Mouse (Mus musculus) ES-E14 (cell line): Measurements from ENCODE around the gene Sorcs3. TPM values are rescaled to one million over a fixed set of nuclear protein-coding genes. Genes with fewer than 3 reads are reported as not detected.

Experiments
- DNase-seq: peaks from one replicate; pipeline ENCODE4 v3.0.0-alpha.2; 2013; ENCODE audit warnings: low read depth, low spot score
- H3K27ac ChIP-seq: 2 replicates; pipeline ENCODE4 v1.5.1; 2012; ENCODE audit warnings: low read depth, mild to moderate bottlenecking, low read length, moderate library complexity, mixed read lengths; ENCODE audit not compliant: poor library complexity, insufficient read depth, severe bottlenecking
- H3K36me3 ChIP-seq: 2 replicates; pipeline ENCODE4 v1.6.1; 2012; ENCODE audit warnings: mild to moderate bottlenecking, low read length, moderate library complexity, mixed read lengths; ENCODE audit not compliant: control insufficient read depth, poor library complexity, insufficient read depth, severe bottlenecking
- H3K4me1 ChIP-seq, 2 experiments: fragments of 150-350 bp in 1 of 2; sonication (generic) in 1 of 2; 2 replicates each; pipeline ENCODE4 v1.6.1; 2012; ENCODE audit warnings: low read length in 2 of 2, mild to moderate bottlenecking in 1 of 2, mixed read lengths in 1 of 2; ENCODE audit not compliant: control insufficient read depth in 2 of 2, insufficient read depth in 2 of 2, poor library complexity in 1 of 2
- H3K4me3 ChIP-seq, 2 experiments: fragments of 150-350 bp in 1 of 2; sonication (generic) in 1 of 2; 2 replicates each; pipeline ENCODE4 v1.5.1; 2012; ENCODE audit warnings: low read length in 2 of 2, low read depth in 1 of 2, mild to moderate bottlenecking in 1 of 2, mixed read lengths in 1 of 2; ENCODE audit not compliant: insufficient read depth in 1 of 2, poor library complexity in 1 of 2, severe bottlenecking in 1 of 2
- H3K9ac ChIP-seq: 2 replicates; pipeline ENCODE4 v1.6.1; 2012; ENCODE audit warnings: low read depth, mild to moderate bottlenecking, low read length, mixed read lengths; ENCODE audit not compliant: poor library complexity, insufficient read depth, severe bottlenecking
- H3K9me3 ChIP-seq: fragments of 150-350 bp; sonication (generic); 2 replicates; pipeline ENCODE4 v1.6.1; 2012; ENCODE audit warnings: low read depth, mild to moderate bottlenecking, low read length; ENCODE audit not compliant: control insufficient read depth, insufficient read depth
- CHD2 ChIP-seq: IDR thresholded peaks from 2 replicates; pipeline ENCODE4 v1.6.1; 2014; ENCODE audit warnings: mild to moderate bottlenecking, low read depth, low read length, inconsistent platforms
- HCFC1 ChIP-seq: IDR thresholded peaks from 2 replicates; pipeline ENCODE4 v1.6.1; 2012; ENCODE audit warnings: low read length, inconsistent platforms, borderline replicate concordance; ENCODE audit not compliant: insufficient read depth
- MAFK ChIP-seq: IDR thresholded peaks from 2 replicates; pipeline ENCODE4 v1.6.1; 2014; ENCODE audit warnings: mild to moderate bottlenecking, low read depth, low read length, inconsistent platforms; ENCODE audit not compliant: insufficient read depth
- ZC3H11A ChIP-seq: IDR thresholded peaks from 2 replicates; pipeline ENCODE4 v1.6.1; 2012; ENCODE audit warnings: low read depth, mild to moderate bottlenecking, inconsistent platforms, low read length, borderline replicate concordance
- ZNF384 ChIP-seq: IDR thresholded peaks from 2 replicates; pipeline ENCODE4 v1.6.1; 2012; ENCODE audit warnings: low read depth, low read length, inconsistent platforms
- in situ Hi-C, 2 experiments: fragments of 600-800 bp; cut with MboI; formaldehyde crosslinking; loops; one replicate each; pipeline ENCODE4 v1.15.1; 2025; ENCODE audit warnings: low sequenced_read_pairs in 2 of 2, inconsistent platforms in 1 of 2; ENCODE audit not compliant: unreplicated experiment in 2 of 2
- total RNA-seq: library from RNA; depleted of rRNA; stranded (reverse); fragments of 300-350 nt; gene quantifications from 2 replicates; pipeline ENCODE4 v1.2.3, GENCODE M21; 2012

Sorcs3 gene
- total RNA-seq, 1 experiment = not detected

DNA sequence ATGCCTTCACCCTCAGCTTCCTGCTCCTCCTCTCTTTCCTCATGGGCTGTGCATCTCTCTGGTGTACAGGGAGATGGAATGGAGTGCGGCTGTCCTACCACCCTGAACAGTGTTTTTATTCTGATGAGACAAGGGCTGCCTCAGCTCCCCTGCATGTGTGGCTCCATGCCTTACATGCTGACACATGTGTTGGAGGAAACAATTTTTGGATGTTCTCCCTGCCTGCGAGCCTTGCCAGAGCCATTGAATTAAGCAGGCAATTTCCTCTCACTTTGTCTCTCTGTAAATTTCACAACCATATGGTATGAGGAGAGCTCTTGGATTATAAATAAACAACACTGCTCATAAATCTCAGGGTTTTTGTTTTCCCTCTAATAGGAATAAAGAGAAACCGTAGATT lies 257.7 kb downstream of the Sorcs3 start:
- H3K9ac ChIP-seq = no peak overlapping the region
- no peaks in the 10 kb centered on the region for H3K4me1 ChIP-seq
- no peaks in the 10 kb centered on the region for H3K9me3 ChIP-seq
- in situ Hi-C loops = no loop called here
- TF ChIP-seq ZC3H11A (no peak), MAFK (no peak), HCFC1 (no peak), CHD2 (no peak), ZNF384 (no peak)
- H3K4me3 ChIP-seq = no peak overlapping the region
- H3K36me3 ChIP-seq = no peaks in the 10 kb centered on the region
- H3K27ac ChIP-seq = no peak overlapping the region
- no peak for DNase-seq

DNA sequence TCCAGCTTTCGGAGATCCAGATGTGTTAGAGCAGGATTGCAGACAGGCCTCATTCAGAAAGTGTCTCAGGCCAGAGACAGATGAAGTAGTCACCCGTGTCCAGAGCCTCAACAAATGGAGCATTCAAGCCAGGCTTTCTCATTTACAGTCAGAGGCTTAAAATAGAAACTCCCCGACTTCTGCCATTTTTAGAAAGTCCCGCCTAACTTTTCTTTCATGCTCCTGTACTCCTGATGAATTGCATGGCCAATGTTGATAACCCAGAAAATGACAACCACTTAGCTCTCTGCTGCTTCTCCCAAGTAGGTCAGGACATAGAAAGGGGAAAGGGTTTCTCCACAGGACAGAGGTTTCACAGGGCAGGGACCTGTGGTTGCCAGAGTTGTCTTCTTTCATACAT lies 261.6 kb downstream of the Sorcs3 start:
- Histone ChIP-seq H3K9me3 (no peaks in the 10 kb centered on the region), H3K4me1 (no peaks in the 10 kb centered on the region), H3K36me3 (no peaks in the 10 kb centered on the region), H3K27ac (no peak overlapping the region), H3K9ac (no peak overlapping the region), H3K4me3 (no peak overlapping the region)
- in situ Hi-C loops = no loop called here
- DNase-seq = no peak
- no peak for TF ChIP-seq MAFK
- TF ChIP-seq ZC3H11A = no peak
- no peak for TF ChIP-seq CHD2
- TF ChIP-seq HCFC1 = no peak
- no peak for TF ChIP-seq ZNF384

DNA sequence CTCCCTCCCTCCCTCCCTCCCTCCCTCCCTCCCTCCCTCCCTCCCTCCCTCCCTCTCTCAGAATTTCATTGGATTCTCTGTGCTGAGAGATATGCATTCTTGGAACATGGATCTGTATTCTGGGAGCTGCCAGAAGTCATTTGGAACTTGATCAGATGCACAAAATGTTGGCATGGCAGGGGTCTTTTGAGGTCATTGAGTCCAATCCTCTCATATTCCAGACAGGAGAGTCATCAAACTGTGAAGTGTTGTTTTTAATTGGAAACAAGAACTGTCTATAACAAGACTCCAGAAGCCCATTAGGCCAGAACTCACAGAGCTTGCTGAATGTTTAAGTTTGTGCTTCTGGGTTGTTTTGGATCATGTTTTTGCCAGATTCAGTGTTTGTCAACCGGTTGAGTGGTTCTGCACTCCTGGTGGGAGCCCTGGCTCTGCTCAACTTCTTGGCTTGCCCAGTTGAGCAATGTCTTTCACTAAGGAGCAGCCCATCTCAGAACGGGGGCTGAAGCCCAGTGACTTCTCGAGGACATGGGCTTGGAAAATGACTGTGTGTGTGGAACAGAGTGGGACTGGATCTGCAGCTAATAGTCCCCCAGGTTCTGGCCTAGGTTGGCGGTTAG lies 264.1 kb downstream of the Sorcs3 start:
- no peaks in the 10 kb centered on the region for H3K9me3 ChIP-seq
- H3K27ac ChIP-seq = no peak overlapping the region
- H3K4me1 ChIP-seq = no peaks in the 10 kb centered on the region
- DNase-seq = no peak
- in situ Hi-C loops = no loop called here
- no peak overlapping the region for H3K9ac ChIP-seq
- no peak overlapping the region for H3K4me3 ChIP-seq
- TF ChIP-seq CHD2 (no peak), ZNF384 (no peak), HCFC1 (no peak), ZC3H11A (no peak), MAFK (no peak)
- H3K36me3 ChIP-seq = no peaks in the 10 kb centered on the region

DNA sequence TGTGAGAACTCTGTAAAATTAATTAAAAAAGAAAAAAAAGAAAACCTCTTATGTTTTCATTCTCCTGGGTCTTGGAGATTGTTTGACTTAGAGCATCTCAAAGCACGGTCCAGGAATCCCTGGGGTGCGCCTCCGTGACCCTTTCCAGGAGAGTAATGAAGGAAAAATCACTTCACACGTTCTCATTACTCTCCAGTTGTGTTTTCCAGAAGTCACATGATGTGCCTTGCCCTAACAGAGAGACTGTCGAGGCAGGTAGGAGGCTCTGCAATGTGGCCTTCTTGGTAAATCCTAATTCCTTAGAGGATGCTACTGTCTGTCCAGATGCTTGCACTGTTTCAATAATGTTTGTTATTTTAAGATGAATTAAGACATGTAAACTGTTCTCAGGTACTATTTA lies 266.1 kb downstream of the Sorcs3 start:
- Histone ChIP-seq H3K36me3 (no peaks in the 10 kb centered on the region), H3K4me1 (no peaks in the 10 kb centered on the region), H3K9ac (no peak overlapping the region), H3K4me3 (no peak overlapping the region), H3K27ac (no peak overlapping the region), H3K9me3 (no peaks in the 10 kb centered on the region)
- TF ChIP-seq MAFK (no peak), ZNF384 (no peak), HCFC1 (no peak), ZC3H11A (no peak), CHD2 (no peak)
- DNase-seq = no peak
- in situ Hi-C loops = no loop called here

DNA sequence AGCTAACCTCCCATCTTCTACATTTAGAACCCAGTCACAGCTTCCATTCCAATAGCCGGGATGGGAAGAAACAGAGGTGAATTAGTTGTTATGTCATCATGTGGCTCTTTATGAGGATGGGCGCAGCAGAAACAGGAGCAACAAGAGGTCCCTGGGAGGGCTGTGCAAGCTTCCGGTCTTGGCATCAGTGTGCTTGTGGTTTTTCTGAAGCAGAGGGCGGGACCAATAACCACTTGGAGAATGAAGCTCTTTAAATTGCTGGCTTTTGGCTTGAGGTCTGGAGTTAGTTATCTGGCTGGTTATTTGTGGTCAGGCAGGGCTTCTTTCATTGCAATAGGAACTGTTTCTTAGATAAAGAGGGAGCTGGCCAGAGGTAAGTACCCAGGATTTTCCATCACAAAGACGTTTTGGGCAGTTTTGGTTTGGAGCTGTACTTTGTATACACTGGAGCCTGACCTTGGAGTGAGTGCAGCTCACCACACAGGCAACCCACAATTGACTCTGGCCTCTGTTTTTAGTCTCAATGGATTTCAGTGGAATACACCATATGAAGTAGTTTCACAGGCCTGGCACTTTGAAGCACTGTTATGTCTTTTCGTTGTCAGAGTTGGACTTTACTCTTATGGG lies 270.1 kb downstream of the Sorcs3 start:
- Histone ChIP-seq H3K4me3 (no peak overlapping the region), H3K9ac (no peak overlapping the region), H3K27ac (no peak overlapping the region), H3K9me3 (no peaks in the 10 kb centered on the region), H3K36me3 (no peaks in the 10 kb centered on the region), H3K4me1 (no peaks in the 10 kb centered on the region)
- TF ChIP-seq ZC3H11A (no peak), HCFC1 (no peak), CHD2 (no peak), ZNF384 (no peak), MAFK (no peak)
- in situ Hi-C loops = no loop called here
- no peak for DNase-seq
